Mouse (Mus musculus): ENCODE measurements around the gene Fstl4.

DNA sequence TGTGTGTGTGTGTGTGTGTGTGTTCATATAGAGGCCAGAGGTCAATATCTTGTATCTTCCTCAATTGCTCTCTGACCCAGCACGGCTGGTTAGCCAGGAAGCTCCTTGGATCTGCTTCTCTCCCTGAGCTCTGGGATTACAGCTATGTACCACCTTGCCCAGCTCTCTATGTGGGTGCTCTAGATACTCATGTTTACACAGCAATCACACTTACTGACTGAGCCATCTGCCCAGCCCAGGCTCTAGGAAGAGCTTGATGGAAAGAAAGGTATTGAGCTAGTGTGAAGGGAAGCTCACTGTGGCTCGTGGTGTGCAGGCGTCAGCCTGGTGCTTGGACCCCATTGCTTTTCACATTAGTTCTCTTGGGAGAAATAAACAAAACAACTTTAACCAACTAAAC is 85.6 kb downstream of the Fstl4 start:
- no peak for TF ChIP-seq CTCF (IDR thresholded peaks at IDR 0.05)
- TF ChIP-seq POLR2A (IDR thresholded peaks at IDR 0.05; ENCODE audit: insufficient read depth, low read depth, low read length), result no peak
